Mouse (Mus musculus) gastrocnemius, adult 18-20 months (tissue): ENCODE measurements around the gene Stra8. TPM values are rescaled to one million over a fixed set of nuclear protein-coding genes. Genes with fewer than 3 reads are reported as not detected.

ENCODE experiments used
- DNase-seq: peaks from one replicate; pipeline ENCODE4 v3.0.0; 2021; ENCODE audit warnings: low spot score
- total RNA-seq, 2 experiments: library from RNA; stranded (reverse); gene quantifications; 2 replicates each; pipeline ENCODE4 v1.2.3; 2021

Gene Stra8
- total RNA-seq, 2 experiments from 2014 or later, result not detected

DNA sequence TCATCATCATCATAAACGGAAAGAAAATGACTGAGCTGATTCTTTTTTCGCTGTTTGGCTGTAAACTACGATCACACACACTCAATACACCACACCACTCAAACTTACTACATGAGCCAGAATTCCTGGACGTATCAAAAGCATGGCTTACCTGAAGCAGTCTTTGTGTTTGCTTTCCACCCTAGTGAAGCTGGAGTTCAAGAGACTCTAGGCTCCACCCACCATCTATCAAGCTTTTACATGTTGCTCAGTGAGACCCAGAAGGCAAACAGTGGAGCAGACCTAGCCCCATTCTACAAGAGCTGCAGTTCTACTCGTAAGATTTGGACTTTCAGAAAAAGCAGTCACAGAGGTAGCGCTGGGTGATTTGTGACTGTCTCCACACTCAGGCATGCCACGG lies 17.4 kb upstream of the Stra8 start:
- DNase-seq, result no peak

DNA sequence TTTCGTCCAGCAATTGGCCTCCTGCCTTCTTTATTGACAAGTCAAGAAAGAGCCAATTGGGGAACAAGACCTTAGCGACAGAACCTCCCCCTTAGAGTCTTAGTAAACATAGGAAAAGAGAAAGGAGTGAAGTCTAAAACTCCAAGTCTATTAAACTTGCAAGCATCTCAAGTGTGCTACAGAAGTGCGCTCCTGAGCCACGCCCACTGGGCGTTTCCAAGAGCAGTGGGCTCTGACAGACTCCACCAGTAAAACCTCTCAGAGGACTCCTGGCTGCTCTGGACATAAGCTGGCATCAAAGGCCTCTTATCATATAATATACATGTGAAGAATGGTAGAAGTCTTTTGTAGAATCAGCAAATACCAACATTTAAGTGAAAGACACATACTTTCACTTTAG lies 16.5 kb upstream of the Stra8 start:
- DNase-seq, result no peak

DNA sequence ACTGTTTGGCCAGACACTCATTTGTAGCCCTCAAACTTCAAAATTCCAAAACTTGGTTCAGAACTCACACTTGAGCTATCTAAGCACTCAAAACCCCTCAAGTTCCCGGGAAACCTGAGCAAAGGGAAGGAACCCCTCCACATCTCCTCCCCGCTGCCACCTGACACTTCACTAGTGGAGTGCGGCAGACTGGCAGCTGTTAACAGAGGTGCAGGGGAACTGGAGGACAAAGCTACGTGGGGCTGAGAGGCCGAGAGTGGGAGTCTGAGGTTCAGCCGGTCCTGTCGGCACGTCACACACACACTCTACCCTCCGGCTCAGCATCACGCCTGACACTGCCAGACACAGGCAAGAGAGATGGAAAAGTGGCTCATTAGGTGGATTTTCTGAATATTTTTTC lies 16.1 kb upstream of the Stra8 start:
- DNase-seq, result no peak

DNA sequence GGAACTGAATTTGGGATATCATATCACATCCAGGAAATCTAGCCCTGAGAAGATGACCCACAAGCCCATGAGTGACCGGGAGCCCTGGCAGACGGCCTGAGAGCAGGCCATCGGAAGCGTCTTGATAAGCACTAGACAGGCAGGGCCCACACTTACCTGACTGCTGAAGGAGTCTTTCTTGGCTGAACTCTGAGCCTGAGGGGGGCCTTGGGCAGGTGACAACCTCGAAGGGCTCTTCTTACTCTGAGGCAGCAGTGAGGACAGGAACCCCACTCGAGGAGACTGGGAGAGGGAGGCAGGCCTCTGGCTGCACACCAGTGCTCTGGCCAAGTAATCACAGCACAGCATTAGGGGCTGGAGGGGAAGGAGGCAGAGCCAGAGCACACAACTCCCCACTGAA lies 15.6 kb upstream of the Stra8 start:
- DNase-seq, result no peak

DNA sequence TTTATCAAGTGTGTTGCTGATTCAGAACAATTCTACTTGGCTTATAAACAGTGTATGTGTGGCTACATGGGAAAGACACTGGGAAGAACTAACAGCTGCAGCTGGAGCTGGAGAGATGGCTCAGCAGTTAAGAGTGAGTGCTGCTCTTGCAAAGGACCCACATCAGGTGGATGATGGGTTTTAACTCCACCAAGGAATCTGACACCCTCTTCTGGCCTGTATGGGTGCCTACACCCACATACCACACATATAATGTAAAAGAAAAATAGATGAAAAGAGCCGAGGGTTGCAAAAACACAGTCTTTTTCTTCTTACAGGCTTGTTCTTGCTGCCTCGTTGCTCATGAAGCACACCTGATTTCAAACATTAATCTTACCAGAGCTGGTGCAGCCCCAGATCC lies 13.8 kb upstream of the Stra8 start:
- no peak for DNase-seq

DNA sequence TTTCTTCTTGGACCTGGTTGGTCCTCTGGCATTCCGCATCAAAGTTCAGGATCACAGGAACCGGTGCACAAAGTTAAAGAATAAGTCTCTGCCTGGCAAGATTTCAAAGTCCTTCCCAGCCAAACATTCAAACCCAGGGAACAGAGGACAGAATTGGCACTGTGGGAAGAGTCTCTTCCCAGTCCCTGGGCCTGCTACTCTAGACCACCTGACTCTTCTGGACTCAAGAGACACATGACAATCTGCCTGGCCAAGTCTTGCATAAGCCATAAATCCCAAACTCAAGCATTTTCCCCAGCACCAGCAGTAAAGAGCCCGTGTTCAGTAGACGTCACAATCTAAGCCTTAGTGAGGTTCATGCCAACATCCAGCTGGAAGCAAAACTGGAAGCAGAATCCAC lies 13.3 kb upstream of the Stra8 start:
- peak; percentile 39 for DNase-seq

DNA sequence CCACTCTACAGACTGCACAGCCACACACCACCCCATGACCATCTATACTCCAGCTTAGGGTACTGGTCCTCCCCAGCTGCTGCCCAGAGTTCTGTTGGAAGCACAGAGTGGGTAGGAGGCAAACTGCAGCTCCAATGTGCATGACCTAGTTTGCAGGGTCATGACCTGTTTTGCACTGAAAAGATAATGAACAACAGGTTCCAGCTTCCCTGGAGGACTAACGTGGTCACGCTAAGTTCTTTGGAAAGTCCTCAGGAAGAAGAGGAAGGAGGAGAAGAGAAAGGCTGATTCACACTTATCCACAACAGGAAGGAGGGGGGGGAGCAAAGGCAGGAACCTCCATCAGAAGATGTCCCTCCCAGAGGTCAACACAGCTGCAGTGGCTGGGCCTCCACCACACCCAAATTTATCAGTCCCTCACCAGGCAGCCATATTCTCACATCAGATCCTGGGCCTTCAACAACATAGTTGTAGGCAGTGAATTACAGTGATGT lies 12.8 kb upstream of the Stra8 start:
- peak; percentile 53 for DNase-seq

DNA sequence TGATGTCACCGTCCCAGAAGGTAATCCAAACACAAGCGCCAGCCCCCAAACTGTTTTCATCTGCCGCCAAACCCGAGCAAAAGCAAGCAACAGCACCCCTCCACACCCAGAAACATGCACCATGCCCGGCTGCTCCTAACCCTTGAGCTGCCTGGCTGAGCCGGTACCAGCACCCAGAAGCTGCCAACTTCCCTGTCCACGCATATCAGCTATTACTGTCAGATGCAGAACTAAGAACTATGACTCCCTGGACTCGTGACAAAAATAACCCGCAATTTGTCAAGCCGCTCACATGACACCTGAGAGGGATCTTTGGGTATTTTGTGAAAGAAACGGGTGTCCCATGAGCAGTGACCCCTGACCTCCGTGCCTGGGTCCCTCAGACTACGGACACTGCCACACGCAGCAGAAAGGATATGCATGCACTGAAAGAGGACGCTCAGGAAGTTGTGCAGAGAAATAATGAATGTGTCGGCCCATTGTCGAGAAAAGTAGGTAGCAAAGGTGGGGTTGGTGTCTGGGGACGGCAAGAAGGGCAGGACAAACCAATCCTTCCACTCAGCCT lies 12.2 kb upstream of the Stra8 start:
- DNase-seq, result no peak

DNA sequence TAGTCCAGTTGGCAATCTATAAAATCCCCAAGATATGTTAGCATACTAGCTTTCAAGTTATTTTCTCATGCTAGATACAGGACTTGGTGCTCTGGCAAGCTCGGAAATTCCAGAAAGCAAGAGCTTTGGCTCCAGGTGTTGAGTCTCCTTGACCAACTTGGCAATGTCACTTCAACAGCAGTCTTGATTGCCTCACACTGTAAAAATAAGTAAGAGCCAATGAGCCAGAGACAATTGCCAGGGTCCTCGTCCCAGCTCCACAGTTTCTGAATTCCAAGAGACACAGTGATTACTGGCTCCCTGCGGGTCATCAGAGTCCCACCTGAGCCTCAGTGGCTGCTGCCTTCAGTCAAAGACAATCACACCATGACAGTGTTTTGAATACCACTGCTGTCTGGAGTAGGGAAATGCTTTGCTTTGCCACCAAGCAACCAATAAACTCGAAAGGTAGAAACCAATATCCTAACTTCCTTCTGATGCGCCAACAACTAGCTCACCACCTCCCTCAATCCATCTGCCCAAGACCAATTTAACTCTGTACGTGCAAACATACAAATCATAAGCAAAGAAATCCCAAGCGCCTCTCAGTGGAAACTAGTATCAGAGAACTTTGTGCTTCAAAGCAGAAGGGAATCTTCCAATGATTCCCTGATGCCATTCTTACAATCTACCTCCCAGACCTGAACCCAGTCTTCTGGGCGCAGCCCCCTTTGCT lies 10.2 kb upstream of the Stra8 start:
- DNase-seq, result no peak

DNA sequence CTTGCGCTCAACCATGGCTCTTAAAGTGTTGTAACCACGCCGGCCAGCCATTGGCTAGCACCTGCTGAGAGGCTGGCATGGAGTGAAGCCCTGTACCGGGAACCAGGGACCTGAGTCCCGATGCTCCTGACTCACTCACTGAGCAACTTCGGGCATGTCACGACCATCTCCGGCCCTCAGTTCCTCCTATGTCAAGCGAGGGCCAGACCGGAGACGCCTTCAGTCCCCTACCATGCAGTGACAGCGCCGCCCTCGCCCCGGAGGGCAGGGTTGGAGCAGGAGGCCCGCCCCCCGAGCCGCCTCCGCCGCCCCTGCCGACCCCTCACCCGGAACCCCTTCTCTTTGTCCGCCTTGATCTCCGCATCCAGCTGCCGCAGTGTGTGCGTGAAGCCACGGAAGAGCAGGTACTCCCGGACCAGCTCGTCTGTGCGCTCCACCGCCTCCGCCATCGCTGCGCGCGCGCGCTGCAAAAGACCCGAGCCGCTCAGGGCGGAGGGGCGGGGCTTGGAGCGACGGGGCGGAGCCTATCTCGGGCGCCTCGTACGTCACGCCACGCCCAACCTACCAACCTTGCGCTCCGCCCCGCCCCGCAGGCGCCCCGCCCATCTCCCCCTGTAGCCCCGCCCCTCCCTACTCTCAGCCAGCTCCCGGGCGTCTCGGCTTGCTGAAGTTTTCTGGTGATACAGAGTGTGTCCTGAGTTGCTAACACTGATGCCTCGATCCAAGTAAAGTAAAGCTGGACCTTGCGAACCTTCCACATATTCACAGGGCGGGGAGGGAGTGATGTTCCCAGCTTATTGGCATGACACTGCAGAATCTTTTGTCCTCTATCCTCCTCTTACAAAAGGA lies 9.4 kb upstream of the Stra8 start, which contains the start of gene Wdr91:
Gene Wdr91 (minus strand): TSS at position 506 of the 849 bp plus-strand sequence.
- peak; percentile 92 for DNase-seq

DNA sequence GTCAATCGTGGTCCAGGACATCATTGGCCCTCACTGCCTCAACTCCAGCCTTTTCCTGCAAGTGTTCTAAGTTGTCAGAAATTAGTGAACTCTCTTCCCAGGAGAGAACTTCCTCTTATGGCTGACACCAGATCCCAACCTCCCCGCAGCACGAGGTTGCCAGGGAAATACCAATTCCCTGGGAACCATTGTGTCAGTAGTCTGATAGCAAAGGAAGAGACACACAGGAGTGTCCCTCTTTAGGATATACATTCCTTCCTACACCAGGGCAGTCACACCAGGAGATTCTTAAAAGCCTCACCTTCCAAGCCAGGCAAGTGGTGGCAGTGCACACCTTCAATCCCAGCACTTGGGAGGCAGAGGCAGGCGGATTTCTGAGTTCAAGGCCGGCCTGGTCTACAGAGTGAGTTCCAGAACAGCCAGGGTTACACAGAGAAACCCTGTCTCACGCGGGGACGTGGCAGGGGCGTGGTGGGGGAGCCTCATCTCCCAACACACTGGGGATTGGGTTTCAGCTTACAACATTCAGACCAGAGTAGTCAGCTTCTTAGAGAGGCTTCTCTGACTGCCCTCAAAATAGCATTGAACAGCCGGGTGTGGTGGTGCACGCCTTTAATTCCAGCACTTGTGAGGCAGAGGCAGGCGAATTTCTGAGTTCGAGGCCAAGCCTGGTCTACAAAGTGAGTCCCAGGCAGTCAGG lies 6.5 kb upstream of the Stra8 start:
- DNase-seq, result no peak

DNA sequence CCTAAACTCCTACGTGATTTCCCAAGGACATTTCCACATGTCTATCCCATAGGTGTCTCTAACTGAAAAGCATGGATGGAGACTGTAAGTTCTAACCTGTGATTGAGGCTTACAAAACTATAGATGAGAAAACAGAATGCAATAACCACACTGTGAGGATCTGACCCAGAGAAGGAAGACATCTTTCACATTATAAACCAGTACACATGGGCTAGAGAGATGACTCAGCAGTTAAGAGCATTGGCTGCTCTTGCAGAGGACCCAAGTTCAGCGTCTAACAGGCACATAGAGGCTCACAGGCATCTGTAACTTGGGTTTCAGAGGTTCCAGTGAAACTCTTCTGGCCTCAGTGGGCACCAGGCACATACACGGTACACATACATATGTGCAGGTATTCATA lies 5.5 kb upstream of the Stra8 start:
- DNase-seq, result no peak

DNA sequence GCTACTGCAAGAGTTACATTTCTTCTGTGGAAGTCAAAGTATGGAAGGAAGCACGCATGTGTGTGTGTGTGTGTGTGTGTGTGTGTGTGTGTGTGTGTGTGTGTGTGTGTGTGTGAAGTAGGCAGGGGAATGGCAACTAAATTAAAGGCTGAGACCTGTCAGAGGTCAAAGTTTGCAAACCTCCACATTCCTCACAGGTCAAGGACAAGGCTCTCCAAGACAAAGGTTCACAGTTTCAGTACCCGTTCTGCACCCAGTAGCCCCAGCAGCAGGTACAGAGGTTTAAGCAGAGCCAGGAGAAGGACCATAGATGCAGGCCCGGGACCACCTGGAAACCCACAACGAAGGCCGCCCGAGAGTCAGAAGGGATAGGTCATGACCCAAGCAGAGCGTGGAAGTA lies 817 bp upstream of the Stra8 start:
- DNase-seq, result no peak

DNA sequence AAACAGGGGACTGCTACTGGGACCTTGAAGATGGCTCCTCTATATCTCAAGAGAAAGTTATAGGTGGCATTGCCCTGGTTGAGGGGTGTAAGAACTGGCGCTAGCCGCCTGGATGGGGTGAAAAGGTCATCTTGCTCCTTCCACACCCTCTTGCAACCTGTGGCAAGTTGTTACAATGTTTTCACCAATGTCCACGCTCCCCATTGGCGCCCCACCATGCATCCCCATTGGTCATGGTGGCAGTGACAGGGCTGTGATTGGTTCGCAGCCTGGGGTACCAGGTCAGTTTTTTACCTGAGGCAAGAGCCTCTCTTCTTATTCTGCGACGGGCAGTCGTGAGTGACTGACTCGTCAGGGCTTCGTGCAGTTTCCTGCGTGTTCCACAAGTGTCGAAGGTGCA lies 668 bp downstream of the Stra8 start:
- DNase-seq, result no peak

DNA sequence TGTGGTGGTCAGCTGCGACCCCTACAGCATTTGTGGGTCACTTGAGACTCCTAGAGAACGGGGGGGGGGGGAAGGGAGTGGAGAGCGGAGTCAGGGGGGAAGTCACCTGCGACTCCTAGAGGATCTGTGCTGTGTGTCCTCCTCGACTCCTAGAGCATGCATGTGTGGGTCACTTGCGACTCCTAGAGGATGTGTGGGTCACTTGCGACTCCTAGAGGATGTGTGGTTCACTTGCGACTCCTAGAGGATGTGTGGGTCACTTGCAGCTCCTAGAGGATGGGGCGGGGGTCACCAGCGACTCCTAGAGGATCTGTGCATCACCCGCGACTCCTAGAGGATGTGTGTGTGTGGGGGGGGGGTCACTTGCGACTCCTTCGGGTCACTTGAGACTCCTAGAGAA lies 2.0 kb downstream of the Stra8 start:
- DNase-seq, result peak; percentile 41

DNA sequence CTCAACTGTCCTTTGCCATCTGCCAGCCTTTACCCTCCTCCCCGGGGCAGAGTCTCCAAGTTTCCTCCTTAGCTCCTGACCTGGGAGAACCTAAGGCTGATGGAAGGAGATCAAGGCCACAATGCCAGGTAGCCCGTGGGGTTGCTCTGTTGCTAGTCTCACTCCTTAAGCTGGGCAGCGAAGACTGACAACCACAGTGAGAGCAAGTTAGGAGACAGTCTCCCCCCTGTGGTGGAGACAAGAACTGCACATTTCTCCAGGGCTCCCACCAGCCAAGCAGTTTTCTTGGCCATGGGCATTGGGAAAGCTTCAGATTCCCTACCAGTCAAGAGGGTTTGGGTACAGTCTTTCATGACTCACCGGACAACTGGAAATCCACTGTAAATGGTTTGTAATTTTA lies 7.2 kb downstream of the Stra8 start:
- DNase-seq, result peak; percentile 73

DNA sequence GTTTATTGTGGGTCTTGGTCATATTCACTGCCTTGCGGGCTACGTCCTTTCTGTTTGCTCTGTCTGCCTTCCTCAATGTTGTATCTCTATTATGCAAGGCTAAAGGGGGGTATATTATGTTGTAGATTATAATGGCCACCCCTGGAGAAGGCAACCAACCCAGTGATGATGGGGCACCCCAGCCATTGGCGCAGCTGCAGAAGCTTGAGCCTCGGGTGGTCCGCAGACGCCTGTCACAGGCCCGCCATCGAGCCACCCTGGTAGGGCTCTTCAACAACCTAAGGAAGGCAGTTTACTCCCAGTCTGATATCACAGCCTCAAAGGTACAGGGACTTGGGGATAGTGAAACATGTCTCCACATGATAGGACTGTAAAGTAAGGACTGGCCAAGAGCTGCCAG lies 7.6 kb downstream of the Stra8 start:
- DNase-seq, result no peak

DNA sequence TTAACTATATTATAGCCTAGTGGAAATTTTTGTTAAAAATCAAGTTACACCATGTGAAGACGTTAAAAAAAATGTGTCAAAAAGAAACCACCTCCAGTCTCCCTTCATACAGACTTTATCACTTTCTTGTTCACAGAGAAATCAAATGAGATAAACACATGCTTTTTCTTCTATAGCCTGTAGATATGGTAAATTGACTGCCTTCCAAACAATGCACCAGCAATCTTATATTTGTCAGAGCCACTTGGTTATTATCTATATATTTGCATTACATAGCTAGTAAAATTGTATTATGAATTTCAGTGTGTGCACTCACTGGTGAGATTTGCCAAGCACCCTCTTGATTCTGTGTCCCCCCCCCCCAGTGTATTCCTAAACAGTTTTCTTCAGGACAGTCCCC lies 12.7 kb downstream of the Stra8 start:
- DNase-seq, result no peak

DNA sequence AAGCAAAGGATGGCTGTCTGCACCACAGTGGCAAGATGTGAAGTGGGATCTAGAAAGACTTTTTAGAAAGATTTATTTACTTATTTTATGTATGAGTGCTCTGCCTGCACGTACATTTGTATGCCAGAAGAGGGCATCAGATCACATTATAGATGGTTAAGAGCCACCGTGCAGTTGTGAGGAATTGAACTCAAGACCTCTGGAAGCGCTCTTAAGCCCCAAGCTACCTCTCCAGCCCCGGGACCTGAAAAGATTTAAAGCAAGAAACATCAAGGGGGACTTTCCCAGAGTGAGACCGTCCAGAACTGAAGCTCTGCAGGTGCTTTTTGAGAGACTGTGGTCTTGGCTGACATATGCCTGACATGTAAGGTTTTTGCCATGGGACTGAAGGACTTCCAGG lies 16.8 kb downstream of the Stra8 start:
- DNase-seq, result no peak

DNA sequence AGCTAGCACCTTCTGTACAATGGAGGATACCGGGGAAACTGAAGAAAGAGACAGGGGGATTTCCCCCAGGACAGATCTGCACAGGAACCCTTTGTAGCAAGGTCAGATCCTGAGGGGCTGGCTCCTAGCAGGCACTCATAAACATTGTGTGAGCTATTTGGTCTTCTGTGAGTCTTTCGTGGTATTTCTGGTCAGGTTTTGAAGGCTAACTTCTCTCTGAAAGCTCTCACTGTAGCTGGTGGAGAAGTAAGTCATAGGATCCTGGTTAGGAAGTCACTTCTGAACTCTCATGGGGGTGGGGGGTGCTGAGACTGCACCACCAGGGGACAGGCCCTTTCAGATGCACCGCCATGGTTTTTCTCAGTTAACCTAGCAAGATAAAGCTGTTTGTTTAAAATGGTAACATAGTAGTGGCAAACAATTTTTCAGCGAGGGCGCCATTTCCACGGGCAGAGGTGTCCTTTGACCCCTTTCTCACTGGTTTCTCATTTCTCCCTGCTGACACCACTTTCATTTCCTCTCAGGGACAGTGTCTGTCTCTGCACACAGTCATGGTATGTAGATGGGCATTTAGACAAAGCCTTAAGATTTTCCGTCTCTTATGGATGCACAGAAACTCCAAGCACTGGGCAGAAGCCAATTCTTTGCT lies 18.4 kb downstream of the Stra8 start:
- DNase-seq, result no peak

DNA sequence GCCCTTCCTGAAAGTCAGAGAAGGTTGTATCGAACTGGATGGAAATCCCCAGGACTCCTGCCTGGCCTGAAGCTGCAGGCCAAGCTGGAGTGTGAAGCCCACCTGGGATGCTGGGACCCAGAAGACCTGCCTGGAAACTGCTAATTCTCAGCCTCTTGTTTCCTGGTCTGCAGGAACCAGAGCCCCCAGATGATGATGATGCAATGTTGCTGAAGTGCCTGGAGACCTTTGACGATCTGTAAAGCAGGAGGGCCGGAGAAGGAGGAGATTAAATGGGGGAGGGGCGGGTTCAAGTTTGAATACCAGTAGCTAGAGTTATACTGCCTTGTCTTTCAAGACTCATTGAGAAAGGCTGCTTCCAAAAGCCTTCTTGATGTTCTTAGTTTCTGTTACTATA lies 19.0 kb downstream of the Stra8 start:
- DNase-seq, result no peak
